Comparison of ENCODE assay signal across 7 mouse cellular contexts in the genomic region with DNA sequence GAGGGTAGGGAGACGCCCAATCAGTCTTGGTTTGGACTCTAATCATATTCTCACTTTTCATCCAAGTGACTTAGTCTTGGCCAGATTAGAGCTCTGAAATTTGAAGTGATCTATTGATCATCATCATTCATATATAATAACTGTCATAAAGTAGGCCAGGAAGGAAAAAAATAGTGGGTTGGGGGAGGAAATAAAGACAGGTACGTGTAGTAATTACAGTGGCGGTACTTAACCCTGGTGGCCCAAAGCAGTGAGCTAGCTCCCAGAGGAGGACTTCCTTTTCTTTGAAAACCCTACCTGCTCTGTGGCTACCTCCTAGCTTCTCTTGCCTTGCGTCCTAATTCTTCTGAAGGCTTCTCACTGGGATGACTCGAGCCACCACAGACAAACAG. TPM values are rescaled to one million over a fixed set of nuclear protein-coding genes. Genes with fewer than 3 reads are reported as not detected.
A peak's percentile ranks its signal among the peaks of the same experiment; 100 is the strongest.
DNase-seq lines count a peak whose midpoint lies in the region; ATAC-seq and TF ChIP-seq lines count a peak whose summit lies in the region.

No protein-coding gene starts in this region.

- H3K4me2 ChIP-seq in limb, embryonic 14.5 days (replicated peaks; ENCODE audit: low read depth, low read length, severe bottlenecking): peak overlapping the region; percentile 79
- H3K4me2 ChIP-seq in stomach, postnatal 0 days (replicated peaks; ENCODE audit: low read depth): peak overlapping the region; percentile 70

- no peaks in the 10 kb centered on the region for H3K27me3 ChIP-seq in limb, embryonic 14.5 days (ENCODE audit: control insufficient read depth, insufficient read depth, low read length)
- no peaks in the 10 kb centered on the region for H3K27me3 ChIP-seq in stomach, postnatal 0 days (ENCODE audit: control insufficient read depth, insufficient read depth, low read length)

- no peak for TF ChIP-seq CTCF in stomach, postnatal 0 days (IDR thresholded peaks at IDR 0.05; ENCODE audit: low read depth)

- H3K4me3 ChIP-seq in limb, embryonic 14.5 days (replicated peaks; ENCODE audit: low read length): peak overlapping the region; percentile 93
- peak overlapping the region; percentile 90 for H3K4me3 ChIP-seq in stomach, postnatal 0 days (ENCODE audit: low read depth, low read length)

- H3K9me3 ChIP-seq in limb, embryonic 14.5 days (ENCODE audit: control insufficient read depth, low read length): no peaks in the 10 kb centered on the region
- no peaks in the 10 kb centered on the region for H3K9me3 ChIP-seq in stomach, postnatal 0 days (ENCODE audit: control insufficient read depth, low read length)

- H3K9ac ChIP-seq in limb, embryonic 14.5 days (ENCODE audit: low read depth, low read length, severe bottlenecking): peak overlapping the region; percentile 94
- peak overlapping the region; percentile 97 for H3K9ac ChIP-seq in stomach, postnatal 0 days (ENCODE audit: low read length)

- TF ChIP-seq POLR2A in limb, embryonic 14.5 days (IDR thresholded peaks at IDR 0.05; ENCODE audit: borderline replicate concordance, extremely low read depth, insufficient read depth, insufficient read length): no peak

- peak overlapping the region; percentile 96; the same call in 1 of the 2 replicates for H3K27ac ChIP-seq in limb, embryonic 14.5 days (replicated peaks; ENCODE audit: low read depth, low read length)
- H3K27ac ChIP-seq in stomach, postnatal 0 days (replicated peaks): peak overlapping the region; percentile 98

- H3K36me3 ChIP-seq in limb, embryonic 14.5 days (ENCODE audit: control insufficient read depth, insufficient read depth, low read length): peaks cover 23% of the 10 kb centered on the region
- peaks cover 2% of the 10 kb centered on the region; the same call in 1 of the 2 replicates for H3K36me3 ChIP-seq in stomach, postnatal 0 days (ENCODE audit: control insufficient read depth, insufficient read depth, low read length)

- peaks cover 16% of the 10 kb centered on the region for H3K4me1 ChIP-seq in limb, embryonic 14.5 days (ENCODE audit: control insufficient read depth, insufficient read depth, low read length)
- H3K4me1 ChIP-seq in stomach, postnatal 0 days (replicated peaks; ENCODE audit: control insufficient read depth, insufficient read depth): no peaks in the 10 kb centered on the region; the same call in 1 of the 2 replicates

- 4% methylated on average over 5 of the region's 5 CpGs for WGBS in limb, embryonic 14.5 days
- 5% methylated on average over 5 of the region's 5 CpGs for WGBS in stomach, postnatal 0 days

- peak; percentile 49 for ATAC-seq in erythroblast, adult 5-6 weeks (replicated peaks; ENCODE audit: low FRiP score, poor library complexity, severe bottlenecking)
- no peak for ATAC-seq in limb, embryonic 14.5 days (ENCODE audit: low FRiP score, low read depth)
- no peak for ATAC-seq in stomach, postnatal 0 days (ENCODE audit: low FRiP score, low TSS enrichment)

- TF ChIP-seq EP300 in stomach, postnatal 0 days (optimal IDR thresholded peaks at IDR 0.05): no peak

- peak; percentile 15 for DNase-seq in thymus, postnatal 0 days (ENCODE audit: low spot score)
- no peak for DNase-seq in thymus, postnatal 25 days
- DNase-seq in limb, embryonic 14.5 days (ENCODE audit: low spot score): no peak
- DNase-seq in stomach, postnatal 0 days (ENCODE audit: low spot score): no peak
- DNase-seq in layer of hippocampus, adult 11-12 months (ENCODE audit: low spot score): no peak
- no peak for DNase-seq in B cell, adult 2 months

RNA-seq across cellular contexts. Expression of a gene that starts 1.2 kb away (rescaled TPM):
- polyA plus RNA-seq in thymus, postnatal 0 days (2015; fragmentation: Nextera tagmentation; extraction: Ambion mirVana): 1,086 and 1,155 TPM in 2 replicates
- total RNA-seq in erythroblast, adult 5-6 weeks (2015; ENCODE audit: low replicate concordance): 98.0 and 101 TPM in 2 replicates
- total RNA-seq in erythroblast, adult 5-6 weeks (2017; ENCODE audit: low replicate concordance): 56.7 and 69.8 TPM in 2 replicates
- 339 and 385 TPM in 2 replicates for polyA plus RNA-seq in limb, embryonic 14.5 days (2012; rRNA removed)
- polyA plus RNA-seq in limb, embryonic 14.5 days (2014; fragmentation: Nextera tagmentation; extraction: Ambion mirVana): 839 and 880 TPM in 2 replicates
- 1,101 and 1,141 TPM in 2 replicates for polyA plus RNA-seq in stomach, postnatal 0 days (2015; fragmentation: Nextera tagmentation; extraction: Ambion mirVana)

RNA-seq across cellular contexts. Expression of a gene that starts 1.3 kb away (rescaled TPM):
- polyA plus RNA-seq in thymus, postnatal 0 days (2015; fragmentation: Nextera tagmentation; extraction: Ambion mirVana): 5.7 and 8.1 TPM in 2 replicates
- 1.3 and 14.4 TPM in 2 replicates for total RNA-seq in erythroblast, adult 5-6 weeks (2015; ENCODE audit: low replicate concordance)
- total RNA-seq in erythroblast, adult 5-6 weeks (2017; ENCODE audit: low replicate concordance): 0.26 and 2.2 TPM in 2 replicates
- polyA plus RNA-seq in limb, embryonic 14.5 days (2012; rRNA removed): 8.2 and 13.8 TPM in 2 replicates
- 6.4 and 7.0 TPM in 2 replicates for polyA plus RNA-seq in limb, embryonic 14.5 days (2014; fragmentation: Nextera tagmentation; extraction: Ambion mirVana)
- polyA plus RNA-seq in stomach, postnatal 0 days (2015; fragmentation: Nextera tagmentation; extraction: Ambion mirVana): 1.1 and 2.4 TPM in 2 replicates

RNA-seq across cellular contexts. Expression of a gene that starts 20.4 kb away (rescaled TPM):
- 75.1 and 80.8 TPM in 2 replicates for polyA plus RNA-seq in thymus, postnatal 0 days (2015; fragmentation: Nextera tagmentation; extraction: Ambion mirVana)
- total RNA-seq in erythroblast, adult 5-6 weeks (2015; ENCODE audit: low replicate concordance): 18.4 and 34.9 TPM in 2 replicates
- 46.6 and 47.1 TPM in 2 replicates for total RNA-seq in erythroblast, adult 5-6 weeks (2017; ENCODE audit: low replicate concordance)
- 27.3 and 41.5 TPM in 2 replicates for polyA plus RNA-seq in limb, embryonic 14.5 days (2012; rRNA removed)
- polyA plus RNA-seq in limb, embryonic 14.5 days (2014; fragmentation: Nextera tagmentation; extraction: Ambion mirVana): 46.2 and 47.5 TPM in 2 replicates
- 30.8 and 31.2 TPM in 2 replicates for polyA plus RNA-seq in stomach, postnatal 0 days (2015; fragmentation: Nextera tagmentation; extraction: Ambion mirVana)

RNA-seq across cellular contexts. Expression of a gene that starts 51.2 kb away (rescaled TPM):
- 5.6 and 7.6 TPM in 2 replicates for polyA plus RNA-seq in thymus, postnatal 0 days (2015; fragmentation: Nextera tagmentation; extraction: Ambion mirVana)
- total RNA-seq in erythroblast, adult 5-6 weeks (2015; ENCODE audit: low replicate concordance): 6.5 and 9.6 TPM in 2 replicates
- 2.9 and 4.6 TPM in 2 replicates for total RNA-seq in erythroblast, adult 5-6 weeks (2017; ENCODE audit: low replicate concordance)
- 5.2 and 5.4 TPM in 2 replicates for polyA plus RNA-seq in limb, embryonic 14.5 days (2012; rRNA removed)
- 8.8 and 9.3 TPM in 2 replicates for polyA plus RNA-seq in limb, embryonic 14.5 days (2014; fragmentation: Nextera tagmentation; extraction: Ambion mirVana)
- 7.9 and 8.7 TPM in 2 replicates for polyA plus RNA-seq in stomach, postnatal 0 days (2015; fragmentation: Nextera tagmentation; extraction: Ambion mirVana)
